Mouse (Mus musculus): ENCODE measurements at regions not wholly inside any gene's neighbourhood (a gene's known extent, or its start where the extent isn't known, plus 50 kb on each side); places are given as distances from the start of the nearest gene placed in this dataset.
A peak's percentile ranks its signal among the peaks of the same experiment; 100 is the strongest.

DNA sequence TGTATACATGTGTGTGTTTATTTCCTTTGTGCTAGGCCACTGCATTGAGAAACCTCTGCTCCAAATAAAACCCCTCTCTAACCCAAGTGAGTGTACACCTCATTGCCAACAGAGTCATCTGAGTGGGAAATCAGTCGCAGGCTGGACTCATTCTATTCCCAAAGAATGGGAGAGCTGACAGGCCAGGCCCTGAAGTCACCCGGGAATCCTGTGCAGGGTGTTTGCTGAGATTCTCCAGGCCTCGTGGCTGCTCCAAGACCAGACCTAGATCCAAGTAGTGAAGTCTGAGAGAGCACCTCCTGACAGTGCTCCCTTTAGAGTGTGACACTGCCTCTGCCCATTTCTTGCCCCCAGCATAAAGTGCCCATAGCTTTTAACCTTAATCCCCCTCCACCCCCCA, 112.4 kb upstream of the Haao start:
- POLR2A ChIA-PET, result interaction anchor here (0.6 kb wide), 1 partner anchor 14 kb away, joined by 4 read pairs; no protein-coding TSS in a partner anchor
- no peak for ATAC-seq

DNA sequence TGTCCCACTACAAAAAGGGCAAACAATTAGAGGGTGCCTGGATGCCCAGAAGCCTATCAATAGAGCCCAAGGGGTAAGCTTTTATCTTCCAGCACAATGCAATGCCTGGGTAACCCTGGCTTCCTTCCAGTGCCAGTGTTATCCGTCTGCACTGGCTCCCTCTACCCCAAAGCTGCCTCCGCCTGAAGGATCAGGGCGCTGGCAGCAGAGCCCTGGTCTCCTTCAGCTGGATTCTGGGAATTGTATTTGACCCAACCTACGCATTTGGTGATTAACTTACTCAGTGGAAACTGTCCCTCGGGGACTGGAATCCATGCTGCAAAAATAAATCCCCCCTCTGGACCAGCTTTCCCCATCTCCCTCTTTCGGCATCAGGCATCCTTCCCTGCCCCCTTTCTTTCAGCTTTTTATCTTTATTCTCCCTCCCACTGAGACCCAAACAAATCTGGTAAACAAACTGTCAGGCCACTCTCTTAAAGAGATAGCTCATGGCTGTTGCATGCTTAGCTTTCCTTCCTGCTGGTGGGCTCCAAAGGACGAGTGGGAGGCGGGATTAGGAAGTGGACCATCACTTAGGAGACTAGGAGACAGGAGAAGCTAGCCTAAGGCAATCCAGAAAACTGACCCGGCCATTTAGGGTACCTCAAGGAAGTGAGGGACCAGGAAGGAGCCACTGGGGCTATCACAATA, 111.5 kb upstream of the Haao start:
- in situ Hi-C loops (cut with MboI; ENCODE audit: low pct_unique_long_range_greater_than_20kb), result no loop called here
- ChIA-PET CTCF (interaction anchor here (1.0 to 1.8 kb wide), 3 partner anchors 38 to 56 kb away, joined by 3 to 4 read pairs (median 3); no protein-coding TSS in a partner anchor), POLR2A (no interaction called here)
- TF ChIP-seq CTCF (IDR thresholded peaks at IDR 0.05), result no peak
- ATAC-seq (no peak), DNase-seq (ENCODE audit: low read depth, low spot score) (no peak)
- no peaks in the 10 kb centered on the region for H3K27me3 ChIP-seq

More for the DNA sequence above, 112.4 kb upstream of the Haao start:
- CTCF ChIA-PET, result interaction anchor here (0.7 to 1.1 kb wide), 2 partner anchors 9 to 58 kb away, joined by 3 read pairs; no protein-coding TSS in a partner anchor
- no peak for DNase-seq (ENCODE audit: low read depth, low spot score)
- H3K27me3 ChIP-seq, result no peaks in the 10 kb centered on the region
- no peak for TF ChIP-seq CTCF (IDR thresholded peaks at IDR 0.05)
- in situ Hi-C loops (cut with MboI; ENCODE audit: low pct_unique_long_range_greater_than_20kb), result no loop called here

GRCm38 (mm10) chr17:83958706-83959105, 110.9 kb upstream of the Haao start:
- CTCF ChIA-PET, result interaction anchor here (1.1 to 1.8 kb wide), 3 partner anchors 14 to 49 kb away, joined by 3 to 4 read pairs (median 3); no protein-coding TSS in a partner anchor
- ATAC-seq, result no peak
- POLR2A ChIA-PET, result no interaction called here
- no peak for TF ChIP-seq CTCF (IDR thresholded peaks at IDR 0.05)
- H3K27me3 ChIP-seq, result no peaks in the 10 kb centered on the region
- in situ Hi-C loops (cut with MboI; ENCODE audit: low pct_unique_long_range_greater_than_20kb), result no loop called here
- no peak for DNase-seq (ENCODE audit: low read depth, low spot score)

DNA sequence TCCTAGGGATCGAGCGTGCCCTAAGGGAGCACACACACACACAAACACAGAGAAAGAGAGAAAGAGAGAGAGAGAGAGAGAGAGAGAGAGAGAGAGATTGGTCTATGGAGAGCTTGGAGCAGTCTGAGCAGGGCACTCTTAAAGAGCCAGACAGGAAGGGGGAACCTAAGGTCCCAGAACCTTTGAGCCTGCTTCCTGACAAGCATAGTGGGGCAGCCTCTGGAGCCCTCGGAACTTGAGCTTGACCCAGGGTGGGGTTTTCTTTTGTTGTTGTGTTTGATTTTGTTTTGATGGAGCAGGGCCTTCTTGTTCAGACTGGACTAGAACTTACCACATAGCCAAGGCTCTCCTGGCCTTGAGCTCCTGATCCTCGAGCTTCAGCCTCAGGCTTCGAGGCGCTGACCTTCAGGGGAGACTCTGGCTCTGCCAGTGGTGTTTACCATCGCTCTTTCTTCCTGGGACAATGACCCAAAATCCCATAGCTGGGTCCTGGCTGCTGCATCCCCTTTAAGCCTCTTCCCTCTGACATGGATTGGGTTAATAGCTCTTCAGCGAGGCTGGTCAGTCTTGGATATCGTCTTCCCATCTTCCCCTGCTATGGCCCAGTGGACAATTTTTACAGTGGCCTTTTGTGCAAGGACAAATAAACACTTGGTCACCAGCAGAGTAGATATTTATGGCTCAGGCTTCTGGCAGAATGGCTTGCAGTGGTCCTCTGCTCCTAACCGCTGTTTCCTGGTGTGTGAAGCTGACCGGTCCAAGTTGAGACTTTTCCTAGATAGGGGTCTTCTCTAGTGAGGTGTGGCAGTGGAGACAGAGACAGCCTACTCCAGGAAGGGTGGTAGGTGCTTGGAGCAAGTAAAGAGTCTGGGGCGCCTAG, 110.1 kb upstream of the Haao start:
- TF ChIP-seq CTCF (IDR thresholded peaks at IDR 0.05), result no peak
- in situ Hi-C loops (cut with MboI; ENCODE audit: low pct_unique_long_range_greater_than_20kb), result no loop called here
- CTCF ChIA-PET, result interaction anchor here (1.1 to 1.8 kb wide), 2 partner anchors 15 to 48 kb away, joined by 3 to 4 read pairs; no protein-coding TSS in a partner anchor

GRCm38 (mm10) chr17:83956821-83957565, 109.2 kb upstream of the Haao start:
- H3K27me3 ChIP-seq, result no peaks in the 10 kb centered on the region
- ChIA-PET POLR2A (interaction anchor here (1.3 kb wide), 1 partner anchor 23 kb away, joined by 4 read pairs; no protein-coding TSS in a partner anchor), CTCF (interaction anchor here (1.8 kb wide), 1 partner anchor 47 kb away, joined by 4 read pairs; no protein-coding TSS in a partner anchor)
- in situ Hi-C loops (cut with MboI; ENCODE audit: low pct_unique_long_range_greater_than_20kb), result no loop called here
- no peak for ATAC-seq
- DNase-seq (ENCODE audit: low read depth, low spot score), result no peak
- TF ChIP-seq CTCF (IDR thresholded peaks at IDR 0.05), result no peak

More for the DNA sequence above, 110.1 kb upstream of the Haao start:
- ATAC-seq, result no peak
- POLR2A ChIA-PET, result interaction anchor here (0.6 to 1.3 kb wide), 2 partner anchors 22 to 339 kb away, joined by 3 to 4 read pairs; no protein-coding TSS in a partner anchor
- no peaks in the 10 kb centered on the region for H3K27me3 ChIP-seq
- no peak for DNase-seq (ENCODE audit: low read depth, low spot score)

- in situ Hi-C loops (cut with MboI; ENCODE audit: low pct_unique_long_range_greater_than_20kb), result no loop called here
- CTCF ChIA-PET, result interaction anchor here (1.0 to 1.4 kb wide), 2 partner anchors 17 to 233 kb away, joined by 3 read pairs; no protein-coding TSS in a partner anchor
- DNase-seq (ENCODE audit: low read depth, low spot score), result no peak
- TF ChIP-seq CTCF (IDR thresholded peaks at IDR 0.05), result no peak
- POLR2A ChIA-PET, result no interaction called here
- no peak for ATAC-seq
- no peaks in the 10 kb centered on the region for H3K27me3 ChIP-seq
Observed at GRCm38 (mm10) chr17:83955978-83956377, 108.2 kb upstream of the Haao start.

GRCm38 (mm10) chr17:83955058-83955697, 107.4 kb upstream of the Haao start:
- POLR2A ChIA-PET, result interaction anchor here (1.5 kb wide), 1 partner anchor 52 kb away, joined by 4 read pairs; no protein-coding TSS in a partner anchor
- peak; percentile 65 for ATAC-seq
- in situ Hi-C loops (cut with MboI; ENCODE audit: low pct_unique_long_range_greater_than_20kb), result no loop called here
- CTCF ChIA-PET, result interaction anchor here (1.0 to 1.5 kb wide), 3 partner anchors 18 to 234 kb away, joined by 3 to 9 read pairs (median 3); no protein-coding TSS in a partner anchor
- TF ChIP-seq CTCF (IDR thresholded peaks at IDR 0.05), result no peak
- no peak for DNase-seq (ENCODE audit: low read depth, low spot score)
- H3K27me3 ChIP-seq, result no peaks in the 10 kb centered on the region

DNA sequence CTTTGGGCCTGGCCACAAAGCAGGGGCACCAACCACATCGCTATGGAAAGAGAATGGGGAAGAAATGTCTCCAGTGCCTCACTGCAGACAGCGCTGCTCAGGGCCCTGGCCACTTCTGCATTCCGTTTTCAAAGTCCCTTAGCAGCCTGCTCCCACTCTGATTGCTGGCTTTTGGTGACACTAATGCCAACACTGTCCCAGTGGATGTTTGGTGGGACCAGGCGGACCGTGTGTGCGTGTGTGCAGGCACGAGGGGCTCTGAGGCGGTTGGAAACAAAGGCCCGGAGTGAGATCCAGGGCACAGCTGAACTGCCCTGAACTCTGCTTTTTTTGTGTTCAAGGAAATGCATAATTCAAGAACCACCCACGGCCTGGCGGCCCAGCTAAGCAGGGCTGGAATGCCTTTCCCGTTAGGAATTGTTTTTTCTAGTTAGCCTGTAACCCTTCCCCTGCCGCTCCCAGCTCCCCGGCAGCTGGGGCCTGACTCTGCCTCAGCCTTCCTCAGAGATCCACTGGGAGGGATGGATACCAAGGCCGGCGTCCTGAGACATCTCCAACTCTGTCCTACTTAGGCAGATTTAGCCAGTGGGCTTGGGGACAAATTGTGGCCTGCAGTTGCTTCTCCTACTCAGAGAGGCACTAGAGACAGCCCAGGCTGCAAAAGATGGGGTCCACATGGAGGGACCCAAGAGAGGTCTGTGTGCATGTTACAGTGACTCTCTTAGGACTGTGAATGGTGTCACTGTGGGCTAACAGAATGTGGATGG, 106.7 kb upstream of the Haao start:
- in situ Hi-C loops (cut with MboI; ENCODE audit: low pct_unique_long_range_greater_than_20kb), result no loop called here
- H3K27me3 ChIP-seq, result no peaks in the 10 kb centered on the region
- no peak for TF ChIP-seq CTCF (IDR thresholded peaks at IDR 0.05)
- ChIA-PET CTCF (interaction anchor here (0.7 to 1.5 kb wide), 2 partner anchors 51 to 81 kb away, joined by 3 to 9 read pairs; no protein-coding TSS in a partner anchor), POLR2A (interaction anchor here (1.0 to 1.5 kb wide), 3 partner anchors 14 to 51 kb away, joined by 3 to 4 read pairs (median 3); no protein-coding TSS in a partner anchor)
- ATAC-seq, result peak; percentile 79
- DNase-seq (ENCODE audit: low read depth, low spot score), result peak; percentile 68

GRCm38 (mm10) chr17:83953656-83954055, 105.9 kb upstream of the Haao start:
- TF ChIP-seq CTCF (IDR thresholded peaks at IDR 0.05), result no peak

More at GRCm38 (mm10) chr17:83953656-83954055, 105.9 kb upstream of the Haao start:
- in situ Hi-C loops (cut with MboI; ENCODE audit: low pct_unique_long_range_greater_than_20kb), result no loop called here
- DNase-seq (ENCODE audit: low read depth, low spot score) (no peak), ATAC-seq (no peak)
- POLR2A ChIA-PET, result interaction anchor here (1.0 to 1.3 kb wide), 2 partner anchors 14 to 37 kb away, joined by 3 read pairs; no protein-coding TSS in a partner anchor
- CTCF ChIA-PET, result interaction anchor here (0.7 to 1.4 kb wide), 3 partner anchors 12 to 80 kb away, joined by 3 read pairs; no protein-coding TSS in a partner anchor
- no peaks in the 10 kb centered on the region for H3K27me3 ChIP-seq
